Comparison of ENCODE assay signal across 13 mouse cellular contexts in the genomic region with DNA sequence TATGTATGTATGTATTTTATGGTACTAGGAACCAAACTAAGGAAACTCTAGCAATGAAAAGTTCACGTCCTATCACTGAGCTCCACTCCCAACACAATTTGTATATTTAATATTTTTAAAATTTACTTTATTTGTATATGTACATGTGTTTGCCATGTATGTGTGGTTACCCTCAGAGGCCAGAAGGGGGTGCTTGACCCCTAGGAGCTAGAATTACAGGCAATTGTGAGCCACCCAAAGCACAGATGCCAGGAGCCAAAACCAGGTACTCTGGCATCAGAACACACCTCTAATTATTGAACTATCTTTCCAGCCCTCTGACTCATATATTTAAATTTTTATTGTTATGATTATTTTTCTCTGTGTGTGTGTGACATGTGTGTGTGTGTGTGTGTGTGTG.
DNase-seq lines count a peak whose midpoint lies in the region; ATAC-seq and TF ChIP-seq lines count a peak whose summit lies in the region.
"Had no signal": no experiment of that assay in that cellular context is flagged by ENCODE, and none has a peak within 500 bp of the region (broad histone marks: within the 10 kb centered on the region; RNA-seq: fewer than 3 reads in every experiment).

No protein-coding gene starts in this region.

- no peaks in the 10 kb centered on the region for H3K9me3 ChIP-seq in lung, postnatal 0 days (ENCODE audit: low read length)
- H3K9me3 ChIP-seq: liver, embryonic 13.5 days; midbrain, embryonic 12.5 days had no signal

- H3K9ac ChIP-seq in heart, adult 2 months (ENCODE audit: low read depth, low read length), result no peak overlapping the region
- no peak overlapping the region for H3K9ac ChIP-seq in lung, postnatal 0 days (replicated peaks; ENCODE audit: low read depth)
- H3K9ac ChIP-seq: liver, embryonic 13.5 days; midbrain, embryonic 12.5 days had no signal

- H3K4me3 ChIP-seq in heart, adult 2 months, result no peak overlapping the region
- H3K4me3 ChIP-seq in lung, postnatal 0 days (ENCODE audit: low read depth, low read length), result no peak overlapping the region
- H3K4me3 ChIP-seq: liver, embryonic 13.5 days; midbrain, embryonic 12.5 days had no signal

- no peaks in the 10 kb centered on the region for H3K36me3 ChIP-seq in heart, adult 2 months (ENCODE audit: control insufficient read depth, insufficient read depth, low read length)
- H3K36me3 ChIP-seq in lung, postnatal 0 days (ENCODE audit: insufficient read depth, low read length), result no peaks in the 10 kb centered on the region
- H3K36me3 ChIP-seq: liver, embryonic 13.5 days; midbrain, embryonic 12.5 days had no signal

- CTCF ChIA-PET in Patski (lab: Charles Lee), result no interaction called here

- 97% methylated on average over 1 of the region's 1 CpGs for WGBS in heart, adult 2 months
- WGBS in lung, postnatal 0 days, result 67% methylated on average over 1 of the region's 1 CpGs

- intact Hi-C loops in heart, adult 2 months (cut with DNase I), result no loop called here
- intact Hi-C loops in heart, postnatal 36 days (cut with DNase I), result no loop called here

- in situ Hi-C loops in Patski (cut with MboI; ENCODE audit: low pct_unique_long_range_greater_than_20kb), result no loop called here

- no peaks in the 10 kb centered on the region for H3K4me1 ChIP-seq in heart, adult 2 months (ENCODE audit: control insufficient read depth, insufficient read depth, low read length)
- no peaks in the 10 kb centered on the region for H3K4me1 ChIP-seq in lung, postnatal 0 days (ENCODE audit: insufficient read depth, low read depth, low read length)

- no peaks in the 10 kb centered on the region for H3K79me2 ChIP-seq in heart, adult 2 months (replicated peaks; ENCODE audit: control insufficient read depth, insufficient read depth, low read length)

- H3K27me3 ChIP-seq in heart, adult 2 months (ENCODE audit: control insufficient read depth, insufficient read depth, low read length), result no peaks in the 10 kb centered on the region
- H3K27me3 ChIP-seq in lung, postnatal 0 days (replicated peaks; ENCODE audit: insufficient read depth, low read length), result no peaks in the 10 kb centered on the region
- no peaks in the 10 kb centered on the region for H3K27me3 ChIP-seq in Patski
- H3K27me3 ChIP-seq: liver, embryonic 13.5 days; midbrain, embryonic 12.5 days had no signal

- no peak overlapping the region for H3K27ac ChIP-seq in heart, adult 2 months
- H3K27ac ChIP-seq in lung, postnatal 0 days (ENCODE audit: low read length), result no peak overlapping the region
- H3K27ac ChIP-seq: liver, embryonic 13.5 days; midbrain, embryonic 12.5 days had no signal

- TF ChIP-seq CTCF in heart, adult 2 months (IDR thresholded peaks at IDR 0.05), result peak; percentile 57
- TF ChIP-seq CTCF in lung, postnatal 0 days (IDR thresholded peaks at IDR 0.05), result peak; percentile 41
- TF ChIP-seq CTCF in Patski (IDR thresholded peaks at IDR 0.05), result peak; percentile 36

- TF ChIP-seq EP300 in heart, adult 2 months (IDR thresholded peaks at IDR 0.05; ENCODE audit: insufficient read depth, low read depth, low read length), result no peak
- TF ChIP-seq EP300 in lung, postnatal 0 days (IDR thresholded peaks at IDR 0.05), result no peak

- POLR2A ChIA-PET in Patski (lab: Charles Lee), result no interaction called here

- H3K4me2 ChIP-seq in lung, postnatal 0 days (replicated peaks; ENCODE audit: low read depth, low read length), result no peak overlapping the region
- H3K4me2 ChIP-seq: liver, embryonic 13.5 days; midbrain, embryonic 12.5 days had no signal

- no peak for DNase-seq in heart, adult 2 months
- no peak for DNase-seq in heart, postnatal 36 days
- no peak for DNase-seq in lung, postnatal 0 days (ENCODE audit: low spot score)
- DNase-seq in lung, adult 18-20 months, result no peak
- no peak for DNase-seq in Patski (ENCODE audit: low read depth, low spot score)
- no peak for DNase-seq in urinary bladder, adult 18-20 months (ENCODE audit: low spot score in 2 of 2)
- DNase-seq in adrenal gland, adult 8-10 months, result no peak
- DNase-seq: heart, postnatal 10 days; layer of hippocampus, adult 9-11 months; liver, embryonic 13.5 days had no signal

- TF ChIP-seq POLR2A in heart, adult 2 months (IDR thresholded peaks at IDR 0.05; ENCODE audit: insufficient read depth, low read depth, low read length), result no peak

- no peak for ATAC-seq in lung, postnatal 0 days
- no peak for ATAC-seq in Patski
- 0 out of 2 replicates have a peak, but pooled peaks have one; percentile 37 for ATAC-seq in megakaryocyte progenitor cell, adult 5-6 weeks (replicated peaks; ENCODE audit: poor library complexity)
- ATAC-seq: activated CD4-positive, CD25-positive, alpha-beta regulatory T cell, adult 4 months had no signal
